8 mouse cellular contexts compared by ENCODE assay signal in the genomic region with DNA sequence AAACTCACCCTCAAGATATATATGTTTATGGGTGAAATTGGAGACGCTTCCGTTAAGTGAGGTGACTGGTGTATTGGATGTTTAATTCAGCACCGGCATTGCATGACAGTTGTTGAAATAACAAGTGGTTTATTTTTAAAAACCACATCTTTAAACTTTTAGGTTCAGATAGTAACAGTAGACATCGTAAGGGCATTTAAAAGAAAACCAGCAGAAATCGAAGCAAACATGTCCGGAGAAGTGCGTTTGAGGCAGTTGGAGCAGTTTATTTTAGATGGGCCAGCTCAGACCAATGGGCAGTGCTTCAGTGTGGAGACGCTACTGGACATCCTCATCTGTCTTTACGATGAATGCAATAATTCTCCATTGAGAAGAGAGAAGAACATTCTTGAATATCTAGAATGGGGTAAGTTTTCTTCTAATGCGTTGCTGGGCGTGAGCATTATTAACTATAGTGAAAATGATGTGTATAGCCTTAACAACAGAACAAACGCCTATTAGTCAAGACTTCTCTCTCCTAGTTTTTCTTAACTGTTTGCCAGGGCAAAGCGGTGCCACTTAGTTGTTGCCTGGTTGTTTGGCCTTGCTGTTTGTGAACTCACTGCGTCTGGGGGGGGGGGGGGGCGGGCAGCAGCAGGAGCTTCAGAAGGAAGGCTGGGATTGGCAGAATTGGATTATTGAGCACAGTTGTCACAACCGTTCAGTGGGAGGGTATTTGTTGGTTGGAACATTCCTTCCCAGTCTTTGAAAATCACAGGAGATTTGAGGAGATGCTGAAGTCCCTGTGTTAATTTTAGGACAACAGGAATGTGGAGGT. TPM values are rescaled to one million over a fixed set of nuclear protein-coding genes. Genes with fewer than 3 reads are reported as not detected.
DNase-seq lines count a peak whose midpoint lies in the region; ATAC-seq and TF ChIP-seq lines count a peak whose summit lies in the region.

No protein-coding gene starts in this region.

- H3K4me3 ChIP-seq in cerebellum, adult 2 months (replicated peaks; ENCODE audit: insufficient read depth, low read depth, low read length): peak overlapping the region; percentile 99
- H3K4me3 ChIP-seq in hindbrain, embryonic 12.5 days: peak overlapping the region; percentile 75
- H3K4me3 ChIP-seq in midbrain, embryonic 11.5 days (ENCODE audit: low read depth, low read length): peak overlapping the region; percentile 90

- no peak for TF ChIP-seq POLR2A in cerebellum, adult 2 months (IDR thresholded peaks at IDR 0.05; ENCODE audit: borderline replicate concordance, insufficient read depth, low read length)

- no peaks in the 10 kb centered on the region for H3K27me3 ChIP-seq in cerebellum, adult 2 months (ENCODE audit: control insufficient read depth, insufficient read depth, low read length)
- no peaks in the 10 kb centered on the region; the same call in 1 of the 2 replicates for H3K27me3 ChIP-seq in hindbrain, embryonic 12.5 days
- no peaks in the 10 kb centered on the region for H3K27me3 ChIP-seq in midbrain, embryonic 11.5 days (ENCODE audit: control insufficient read depth, insufficient read depth, low read length)

- no peaks in the 10 kb centered on the region for H3K36me3 ChIP-seq in hindbrain, embryonic 12.5 days
- no peaks in the 10 kb centered on the region for H3K36me3 ChIP-seq in midbrain, embryonic 11.5 days (ENCODE audit: control insufficient read depth, insufficient read depth, low read length)

- under 1% methylated on average over 16 of the region's 16 CpGs for WGBS in cerebellum, adult 2 months
- 3% methylated on average over 15 of the region's 16 CpGs for WGBS in hindbrain, embryonic 12.5 days
- WGBS in midbrain, embryonic 11.5 days: 3% methylated on average over 16 of the region's 16 CpGs

- H3K9me3 ChIP-seq in hindbrain, embryonic 12.5 days (replicated peaks): no peaks in the 10 kb centered on the region
- H3K9me3 ChIP-seq in midbrain, embryonic 11.5 days (ENCODE audit: control insufficient read depth, low read length): no peaks in the 10 kb centered on the region

- peak in 1 of 2 experiments; percentile 60 for DNase-seq in cerebellum, adult 2 months
- no peak for DNase-seq in cerebellum, postnatal 4 days (ENCODE audit: low spot score in 2 of 2)
- peak; percentile 59 for DNase-seq in 3T3-L1 (ENCODE audit: low read depth, low spot score)
- DNase-seq in embryo, embryonic 10.5 days (ENCODE audit: low spot score): peak; percentile 56
- peak; percentile 91 for DNase-seq in midbrain, embryonic 11.5 days (ENCODE audit: low spot score, missing footprints)
- DNase-seq in frontal cortex, postnatal 25 days (ENCODE audit: low spot score in 2 of 2): no peak
- DNase-seq in yolk sac, embryonic 10.5 days (ENCODE audit: low spot score): no peak

- H3K27ac ChIP-seq in cerebellum, adult 2 months (ENCODE audit: insufficient read depth, low read length): peak overlapping the region; percentile 69; the same call in 1 of the 2 replicates
- H3K27ac ChIP-seq in hindbrain, embryonic 12.5 days: no peak overlapping the region
- H3K27ac ChIP-seq in midbrain, embryonic 11.5 days (ENCODE audit: low read depth, low read length): no peak overlapping the region

- no peak for TF ChIP-seq CTCF in cerebellum, adult 2 months (IDR thresholded peaks at IDR 0.05; ENCODE audit: borderline replicate concordance, insufficient read depth, low read depth, low read length)

- no peak for ATAC-seq in hindbrain, embryonic 12.5 days (ENCODE audit: low FRiP score)
- no peak for ATAC-seq in midbrain, embryonic 11.5 days (ENCODE audit: low FRiP score)

- H3K9ac ChIP-seq in hindbrain, embryonic 12.5 days: peak overlapping the region; percentile 56
- peak overlapping the region; percentile 54 for H3K9ac ChIP-seq in midbrain, embryonic 11.5 days (ENCODE audit: low read length)

- peak overlapping the region; percentile 92 for H3K4me2 ChIP-seq in hindbrain, embryonic 12.5 days (replicated peaks)
- peak overlapping the region; percentile 81 for H3K4me2 ChIP-seq in midbrain, embryonic 11.5 days

- H3K4me1 ChIP-seq in cerebellum, adult 2 months (ENCODE audit: control insufficient read depth, insufficient read depth, low read length): no peaks in the 10 kb centered on the region; the same call in 1 of the 2 replicates
- H3K4me1 ChIP-seq in hindbrain, embryonic 12.5 days: peaks cover 30% of the 10 kb centered on the region
- H3K4me1 ChIP-seq in midbrain, embryonic 11.5 days (ENCODE audit: control insufficient read depth, insufficient read depth, low read length): peaks cover 12% of the 10 kb centered on the region; the same call in 1 of the 2 replicates

RNA-seq across cellular contexts. Expression of gene Cdc42bpa, which starts 0.8 kb away (rescaled TPM):
- polyA plus RNA-seq in cerebellum, adult 2 months (2012; rRNA removed): 145 and 155 TPM in 2 replicates
- polyA plus RNA-seq in hindbrain, embryonic 12.5 days (2016; fragmentation: Nextera tagmentation; extraction: Ambion mirVana): 21.9 and 22.3 TPM in 2 replicates
- polyA plus RNA-seq in midbrain, embryonic 11.5 days (2014; fragmentation: Nextera tagmentation; extraction: Ambion mirVana): 12.7 and 13.0 TPM in 2 replicates

Comparison
In these comparisons a context has a peak if more than half of its experiments do, and no peak if none do; other contexts are left out.
1. DNase-seq: peak in 3T3-L1 (single experiment), embryo, embryonic 10.5 days (single experiment) and midbrain, embryonic 11.5 days (single experiment); none in cerebellum, postnatal 4 days (0 of 2), frontal cortex, postnatal 25 days (0 of 2) and yolk sac, embryonic 10.5 days (single experiment).
2. Peak in every context shown above with its lines, with median percentiles within 50 percentile points of each other: H3K4me3 ChIP-seq.